Mouse (Mus musculus): ENCODE measurements around the gene Cfap97d1. TPM values are rescaled to one million over a fixed set of nuclear protein-coding genes. Genes with fewer than 3 reads are reported as not detected.
A peak's percentile ranks its signal among the peaks of the same experiment; 100 is the strongest.

The Cfap97d1 gene
- polyA plus RNA-seq, 1 experiment from 2014 or later, result not detected

GRCm38 (mm10) chr11:102029304-102029703 lies 45.2 kb downstream of the Cfap97d1 start:
- 81% methylated on average over 4 of the region's 4 CpGs for WGBS
- Histone ChIP-seq H3K9me3 (replicated peaks) (no peaks in the 10 kb centered on the region), H3K4me2 (replicated peaks) (no peak overlapping the region), H3K4me3 (no peak overlapping the region), H3K27ac (no peak overlapping the region), H3K27me3 (peaks cover 4% of the 10 kb centered on the region; the same call in 1 of the 2 replicates), H3K4me1 (peaks cover 31% of the 10 kb centered on the region), H3K9ac (no peak overlapping the region), H3K36me3 (no peaks in the 10 kb centered on the region)
- ATAC-seq (ENCODE audit: low FRiP score), result no peak

GRCm38 (mm10) chr11:102029966-102030365 lies 45.9 kb downstream of the Cfap97d1 start:
- H3K4me1 ChIP-seq, result peaks cover 27% of the 10 kb centered on the region
- H3K27me3 ChIP-seq, result peaks cover 4% of the 10 kb centered on the region; the same call in 1 of the 2 replicates

GRCm38 (mm10) chr11:102031149-102031548 lies 47.1 kb downstream of the Cfap97d1 start:
- Histone ChIP-seq H3K27ac (no peak overlapping the region), H3K36me3 (no peaks in the 10 kb centered on the region), H3K4me3 (no peak overlapping the region), H3K4me2 (replicated peaks) (no peak overlapping the region), H3K9me3 (replicated peaks) (no peaks in the 10 kb centered on the region), H3K9ac (no peak overlapping the region), H3K27me3 (no peaks in the 10 kb centered on the region), H3K4me1 (peaks cover 15% of the 10 kb centered on the region)
- ATAC-seq (ENCODE audit: low FRiP score), result no peak
- 80% methylated on average over 7 of the region's 7 CpGs for WGBS

More at GRCm38 (mm10) chr11:102029966-102030365, 45.9 kb downstream of the Cfap97d1 start:
- Histone ChIP-seq H3K4me2 (replicated peaks) (no peak overlapping the region), H3K4me3 (no peak overlapping the region), H3K9me3 (replicated peaks) (no peaks in the 10 kb centered on the region), H3K36me3 (no peaks in the 10 kb centered on the region), H3K9ac (no peak overlapping the region), H3K27ac (no peak overlapping the region)
- WGBS, result 29% methylated on average over 7 of the region's 7 CpGs
- ATAC-seq (ENCODE audit: low FRiP score), result no peak

DNA sequence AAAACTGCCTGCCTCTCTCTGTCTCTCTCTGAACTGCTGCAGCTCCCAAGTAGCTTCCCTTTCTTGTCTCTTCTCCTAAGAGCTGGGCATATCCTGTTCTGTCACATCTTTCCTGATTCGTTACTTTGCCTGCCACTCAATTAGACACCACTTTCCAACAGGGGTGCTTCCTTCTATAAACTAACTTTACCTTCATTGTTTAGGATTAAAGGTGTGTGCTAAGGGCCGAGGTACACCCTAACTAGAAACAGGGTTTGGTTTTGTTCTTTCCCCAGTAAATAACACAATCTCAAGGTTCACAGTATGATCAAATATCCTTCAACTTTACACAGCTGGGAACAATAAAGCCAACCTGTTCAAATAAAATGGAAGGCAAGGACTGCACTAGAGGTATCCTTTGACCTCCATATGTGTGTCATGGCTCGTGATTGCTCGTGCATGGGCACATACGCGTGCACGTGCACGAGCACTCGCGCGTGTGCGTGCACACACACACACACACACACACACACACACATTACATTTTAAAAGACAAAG lies 49.0 kb downstream of the Cfap97d1 start:
- WGBS, result 92% methylated on average over 12 of the region's 12 CpGs
- H3K9ac ChIP-seq, result no peak overlapping the region
- peaks cover 5% of the 10 kb centered on the region; the same call in 1 of the 2 replicates for H3K4me1 ChIP-seq
- no peak overlapping the region for H3K27ac ChIP-seq
- H3K4me3 ChIP-seq, result no peak overlapping the region
- no peaks in the 10 kb centered on the region for H3K27me3 ChIP-seq
- no peaks in the 10 kb centered on the region for H3K9me3 ChIP-seq (replicated peaks)
- H3K36me3 ChIP-seq, result no peaks in the 10 kb centered on the region
- no peak overlapping the region for H3K4me2 ChIP-seq (replicated peaks)
- ATAC-seq (ENCODE audit: low FRiP score), result no peak

DNA sequence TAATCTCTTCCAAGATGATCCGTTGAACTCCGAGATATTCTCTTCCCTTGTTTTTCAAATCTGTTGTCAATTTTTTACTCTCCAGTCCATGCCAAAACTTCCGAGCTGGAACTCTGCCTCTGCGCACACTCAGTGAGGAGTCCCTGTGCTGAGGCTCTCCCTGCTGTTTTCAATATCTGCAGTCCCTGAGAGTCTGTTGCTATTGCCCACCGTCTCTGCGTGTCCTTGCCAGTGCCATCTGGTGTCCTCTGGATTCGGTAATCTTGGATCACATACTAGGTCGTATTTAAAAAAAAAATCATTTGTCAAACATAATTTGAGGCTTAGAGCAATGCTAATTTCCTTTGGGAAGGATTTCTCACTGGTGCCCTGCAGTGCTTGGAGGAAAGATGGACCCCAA lies 50.8 kb downstream of the Cfap97d1 start:
- no peak for ATAC-seq (ENCODE audit: low FRiP score)
- Histone ChIP-seq H3K9me3 (replicated peaks) (no peaks in the 10 kb centered on the region), H3K27me3 (no peaks in the 10 kb centered on the region), H3K4me2 (replicated peaks) (no peak overlapping the region), H3K27ac (no peak overlapping the region), H3K4me3 (no peak overlapping the region), H3K4me1 (peaks cover 6% of the 10 kb centered on the region; the same call in 1 of the 2 replicates), H3K9ac (no peak overlapping the region), H3K36me3 (no peaks in the 10 kb centered on the region)
- WGBS, result 58% methylated on average over 8 of the region's 8 CpGs

GRCm38 (mm10) chr11:102035456-102035960 lies 51.4 kb downstream of the Cfap97d1 start:
- no peak for ATAC-seq (ENCODE audit: low FRiP score)
- H3K4me3 ChIP-seq, result no peak overlapping the region
- no peak overlapping the region for H3K4me2 ChIP-seq (replicated peaks)
- H3K9ac ChIP-seq, result no peak overlapping the region
- H3K4me1 ChIP-seq, result peaks cover 3% of the 10 kb centered on the region; the same call in 1 of the 2 replicates
- no peaks in the 10 kb centered on the region for H3K36me3 ChIP-seq
- no peaks in the 10 kb centered on the region for H3K9me3 ChIP-seq (replicated peaks)
- no peaks in the 10 kb centered on the region for H3K27me3 ChIP-seq
- WGBS, result 64% methylated on average over 5 of the region's 5 CpGs
- no peak overlapping the region for H3K27ac ChIP-seq

DNA sequence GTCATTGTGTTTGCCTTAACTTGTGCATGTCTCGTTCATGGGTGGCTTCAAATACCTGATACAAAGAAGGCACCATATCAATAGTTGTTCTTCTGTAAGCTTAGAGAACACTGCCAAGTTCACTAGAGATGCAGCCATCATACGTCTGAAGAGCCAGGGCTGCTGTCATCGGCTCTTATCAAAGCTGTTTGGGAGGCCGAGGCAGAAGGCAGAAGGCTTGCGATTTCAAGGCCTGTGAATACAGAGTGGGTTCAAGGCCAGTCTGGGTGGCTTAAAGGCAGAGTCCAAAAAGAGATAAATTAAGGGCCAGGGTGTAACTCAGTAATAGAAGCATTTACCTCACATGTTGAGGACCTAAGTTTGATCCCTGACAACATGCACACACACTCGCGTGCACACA lies 52.3 kb downstream of the Cfap97d1 start:
- Histone ChIP-seq H3K27ac (no peak overlapping the region), H3K4me1 (peaks cover 3% of the 10 kb centered on the region; the same call in 1 of the 2 replicates), H3K36me3 (no peaks in the 10 kb centered on the region), H3K9me3 (replicated peaks) (no peaks in the 10 kb centered on the region), H3K4me2 (replicated peaks) (no peak overlapping the region), H3K4me3 (no peak overlapping the region), H3K9ac (no peak overlapping the region), H3K27me3 (no peaks in the 10 kb centered on the region)
- WGBS, result 83% methylated on average over 7 of the region's 7 CpGs
- no peak for ATAC-seq (ENCODE audit: low FRiP score)

- Histone ChIP-seq H3K4me3 (no peak overlapping the region), H3K4me1 (peaks cover 3% of the 10 kb centered on the region; the same call in 1 of the 2 replicates), H3K9ac (no peak overlapping the region), H3K9me3 (replicated peaks) (no peaks in the 10 kb centered on the region), H3K27me3 (no peaks in the 10 kb centered on the region), H3K27ac (no peak overlapping the region), H3K4me2 (replicated peaks) (no peak overlapping the region), H3K36me3 (no peaks in the 10 kb centered on the region)
- no peak for ATAC-seq (ENCODE audit: low FRiP score)
- 73% methylated on average over 6 of the region's 6 CpGs for WGBS
Measured at GRCm38 (mm10) chr11:102037789-102038188, 53.7 kb downstream of the Cfap97d1 start.

GRCm38 (mm10) chr11:102039487-102040137 lies 55.5 kb downstream of the Cfap97d1 start:
- Histone ChIP-seq H3K27ac (no peak overlapping the region), H3K9me3 (replicated peaks) (0 out of 2 replicates have a peak, but pooled peaks cover under 1% of the 10 kb centered on the region), H3K4me1 (peaks cover 3% of the 10 kb centered on the region; the same call in 1 of the 2 replicates), H3K36me3 (no peaks in the 10 kb centered on the region), H3K4me2 (replicated peaks) (no peak overlapping the region), H3K27me3 (no peaks in the 10 kb centered on the region), H3K9ac (no peak overlapping the region), H3K4me3 (no peak overlapping the region)
- 0 out of 2 replicates have a peak, but pooled peaks have one; percentile 11 for ATAC-seq (ENCODE audit: low FRiP score)
- 58% methylated on average over 13 of the region's 13 CpGs for WGBS

DNA sequence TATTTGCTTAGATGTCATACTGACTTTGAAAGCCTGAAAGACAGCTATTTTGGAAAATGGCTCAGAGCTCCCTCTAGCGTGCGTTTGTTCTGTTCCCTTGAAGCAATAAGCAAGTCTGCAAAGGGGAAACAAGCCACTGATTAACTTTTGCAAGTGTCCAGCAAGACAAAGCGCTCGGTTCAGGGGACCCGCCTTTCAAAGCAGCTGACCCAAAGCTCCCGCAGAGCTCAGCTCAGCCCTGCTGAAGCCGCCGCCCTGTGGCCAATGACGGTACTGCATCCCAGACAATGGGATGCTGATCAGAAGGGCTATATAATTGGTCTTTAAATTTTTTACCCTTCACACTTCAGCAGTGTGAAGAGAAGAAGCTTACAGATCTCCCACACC lies 56.1 kb downstream of the Cfap97d1 start:
- H3K27ac ChIP-seq, result no peak overlapping the region
- H3K27me3 ChIP-seq, result no peaks in the 10 kb centered on the region
- peak; percentile 77 for ATAC-seq (ENCODE audit: low FRiP score)
- H3K4me2 ChIP-seq (replicated peaks), result no peak overlapping the region
- H3K9me3 ChIP-seq (replicated peaks), result peaks cover 6% of the 10 kb centered on the region
- 0% methylated on average over 9 of the region's 9 CpGs for WGBS
- H3K4me1 ChIP-seq, result peaks cover 3% of the 10 kb centered on the region; the same call in 1 of the 2 replicates
- H3K4me3 ChIP-seq, result no peak overlapping the region
- H3K9ac ChIP-seq, result no peak overlapping the region
- H3K36me3 ChIP-seq, result no peaks in the 10 kb centered on the region

- H3K27me3 ChIP-seq, result no peaks in the 10 kb centered on the region
- 76% methylated on average over 4 of the region's 4 CpGs for WGBS
- H3K9ac ChIP-seq, result no peak overlapping the region
- no peak overlapping the region for H3K27ac ChIP-seq
- H3K4me2 ChIP-seq (replicated peaks), result no peak overlapping the region
- no peaks in the 10 kb centered on the region for H3K36me3 ChIP-seq
- H3K4me3 ChIP-seq, result no peak overlapping the region
- H3K4me1 ChIP-seq, result peaks cover 3% of the 10 kb centered on the region; the same call in 1 of the 2 replicates
- no peak for ATAC-seq (ENCODE audit: low FRiP score)
- peaks cover 11% of the 10 kb centered on the region for H3K9me3 ChIP-seq (replicated peaks)
Measured at GRCm38 (mm10) chr11:102040646-102041045, 56.6 kb downstream of the Cfap97d1 start.

DNA sequence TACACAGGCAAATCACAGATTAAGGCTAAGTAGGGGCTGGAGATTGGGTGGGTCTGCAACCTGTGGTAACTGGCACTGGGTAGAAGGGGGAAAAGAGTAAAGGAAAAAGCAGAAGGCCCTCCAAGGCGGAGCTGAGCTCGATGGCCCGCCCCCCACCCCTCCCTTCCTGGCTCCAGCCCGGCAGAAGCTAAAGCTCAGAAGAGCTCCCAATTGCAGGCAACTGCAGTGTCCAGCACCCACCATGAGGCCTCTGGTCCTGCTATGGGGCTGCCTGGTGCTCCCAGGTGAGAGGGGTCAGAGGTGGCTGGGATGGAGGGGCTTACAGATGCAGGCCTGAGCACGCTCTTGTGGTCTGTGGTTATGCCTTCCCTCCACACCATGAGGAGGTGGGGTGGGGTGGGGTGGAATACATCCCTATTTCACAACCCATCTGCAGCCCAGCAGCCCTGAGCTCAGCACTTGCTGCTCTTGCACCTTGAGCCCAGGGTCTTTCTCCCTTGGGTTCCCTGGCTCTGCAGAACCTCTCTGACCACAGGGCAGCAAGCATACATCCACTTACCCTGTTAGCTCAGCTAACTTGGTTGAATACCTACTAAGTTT lies 57.4 kb downstream of the Cfap97d1 start, which contains the start of gene Cd300lg:
Cd300lg (plus strand) TSS at position 160 of the 600 bp plus-strand sequence.
- Histone ChIP-seq H3K27me3 (no peaks in the 10 kb centered on the region), H3K4me2 (replicated peaks) (no peak within 1 kb of the TSS)
- WGBS, result 61% methylated on average over 5 of the region's 5 CpGs

More for the DNA sequence above, 57.4 kb downstream of the Cfap97d1 start, which contains the start of gene Cd300lg:
- peaks cover 3% of the 10 kb centered on the region; the same call in 1 of the 2 replicates for H3K4me1 ChIP-seq
- no peak within 1 kb of the TSS for H3K4me3 ChIP-seq
- H3K36me3 ChIP-seq, result no peaks in the 10 kb centered on the region
- no peak for ATAC-seq (ENCODE audit: low FRiP score)
- H3K9ac ChIP-seq, result no peak within 1 kb of the TSS
- peaks cover 17% of the 10 kb centered on the region for H3K9me3 ChIP-seq (replicated peaks)
- H3K27ac ChIP-seq, result no peak within 1 kb of the TSS

Data from hindbrain, embryonic 12.5 days (tissue).